Mouse (Mus musculus) cerebellum, adult 2 months (tissue): Measurements from ENCODE around the gene Slc45a1. TPM values are rescaled to one million over a fixed set of nuclear protein-coding genes. Genes with fewer than 3 reads are reported as not detected.
A peak's percentile ranks its signal among the peaks of the same experiment; 100 is the strongest.

Source experiments
- DNase-seq, 2 experiments: peaks; one replicate each; pipeline ENCODE4 v3.0.0; 2021
- H3K27ac ChIP-seq: fragments of 200-500 bp; 2 replicates; pipeline ENCODE4 v1.5.1; 2012; ENCODE audit warnings: low read length, control low read depth, inconsistent platforms; ENCODE audit not compliant: insufficient read depth
- H3K27me3 ChIP-seq: fragments of 200-500 bp; 2 replicates; pipeline ENCODE4 v1.6.1; 2012; ENCODE audit warnings: inconsistent platforms, mild to moderate bottlenecking, low read length, moderate library complexity; ENCODE audit not compliant: control insufficient read depth, insufficient read depth
- H3K4me1 ChIP-seq: fragments of 200-500 bp; 2 replicates; pipeline ENCODE4 v1.6.1; 2011; ENCODE audit warnings: low read length; ENCODE audit not compliant: control insufficient read depth, insufficient read depth
- H3K4me3 ChIP-seq: fragments of 200-500 bp; replicated peaks from 2 replicates; pipeline ENCODE3; 2011; ENCODE audit warnings: mild to moderate bottlenecking, low read depth, low read length, control low read depth; ENCODE audit not compliant: insufficient read depth
- CTCF ChIP-seq: fragments of 200-500 bp; IDR thresholded peaks from 2 replicates; pipeline ENCODE4 v1.5.1; 2011; ENCODE audit warnings: low read depth, mild to moderate bottlenecking, control low read depth, low read length, moderate library complexity, borderline replicate concordance; ENCODE audit not compliant: insufficient read depth
- POLR2A ChIP-seq: fragments of 200-500 bp; IDR thresholded peaks from 2 replicates; pipeline ENCODE4 v1.6.1; 2011; ENCODE audit warnings: low read length, control low read depth, borderline replicate concordance; ENCODE audit not compliant: insufficient read depth
- WGBS: fragments of 180-500 bp; shearing (Covaris S2); methylation state at CpG from one replicate; pipeline ENCODE4 v1.1.7; 2018; 5-methylcytosine and 5-hydroxymethylcytosine counted together
- polyA plus RNA-seq: library from polyadenylated mRNA; depleted of rRNA; stranded (reverse); fragments of >200 nt; gene quantifications from 2 replicates; pipeline ENCODE4 v1.2.3, GENCODE M21; 2012; rRNA removed

Gene Slc45a1
- polyA plus RNA-seq, 1 experiment = 54.9 TPM

DNA sequence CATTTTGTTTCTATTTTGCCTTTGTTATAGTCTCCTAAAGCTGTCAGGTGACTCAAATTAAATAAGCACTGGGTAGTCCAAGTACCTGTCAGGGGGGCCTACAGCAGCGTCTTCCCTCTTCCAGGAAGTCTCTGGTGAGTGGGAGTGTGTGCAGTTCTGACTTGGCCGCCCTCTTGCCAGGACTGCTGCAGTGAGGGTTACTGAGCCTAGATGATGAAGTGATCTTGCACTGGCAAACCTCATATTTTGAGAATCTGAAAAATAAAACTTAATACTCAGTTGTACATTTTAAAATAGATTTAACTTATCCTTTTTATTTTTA lies 63.7 kb downstream of the Slc45a1 start:
- DNase-seq = no peak
- Histone ChIP-seq H3K4me1 (peaks cover 21% of the 10 kb centered on the region), H3K27me3 (no peaks in the 10 kb centered on the region), H3K27ac (no peak overlapping the region), H3K4me3 (no peak overlapping the region)
- TF ChIP-seq POLR2A (no peak), CTCF (no peak)
- 34% methylated on average over 2 of the region's 2 CpGs for WGBS

DNA sequence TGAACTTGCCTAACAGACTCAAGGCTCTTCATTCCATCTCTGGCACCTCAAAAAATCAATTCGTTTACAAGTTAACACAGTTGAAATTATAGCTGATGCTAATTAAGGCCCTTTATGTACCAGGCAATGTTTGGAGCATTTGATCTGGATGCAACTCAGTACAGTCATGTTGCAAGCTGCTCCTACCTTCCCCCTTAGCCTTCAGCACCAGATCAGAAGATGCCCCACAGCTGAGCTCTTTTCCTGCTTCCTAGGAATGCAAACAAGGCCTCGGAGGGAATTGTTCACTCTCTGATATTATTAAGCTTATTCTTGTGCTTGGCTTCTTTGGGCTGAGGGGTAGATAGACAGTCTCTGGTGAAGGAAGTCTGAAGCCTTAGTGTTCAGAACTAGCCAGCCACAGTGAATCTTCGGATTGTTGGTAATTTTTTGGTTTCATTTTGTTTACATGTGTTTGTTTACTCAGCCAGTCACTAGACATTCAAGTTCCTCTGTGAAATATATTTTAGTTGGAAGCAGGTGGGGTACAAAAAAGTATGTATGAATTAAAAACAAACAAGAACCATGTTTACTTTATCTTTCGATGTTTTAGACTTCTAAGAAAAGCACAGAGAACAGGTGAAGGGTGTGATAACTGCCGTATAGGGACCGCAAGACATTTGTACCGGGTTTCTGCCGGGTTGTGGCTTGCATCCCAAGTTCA lies 64.2 kb downstream of the Slc45a1 start:
- TF ChIP-seq CTCF (no peak), POLR2A (no peak)
- Histone ChIP-seq H3K27me3 (no peaks in the 10 kb centered on the region), H3K4me3 (no peak overlapping the region), H3K27ac (no peak overlapping the region), H3K4me1 (peaks cover 24% of the 10 kb centered on the region)
- DNase-seq = no peak
- 62% methylated on average over 8 of the region's 8 CpGs for WGBS

DNA sequence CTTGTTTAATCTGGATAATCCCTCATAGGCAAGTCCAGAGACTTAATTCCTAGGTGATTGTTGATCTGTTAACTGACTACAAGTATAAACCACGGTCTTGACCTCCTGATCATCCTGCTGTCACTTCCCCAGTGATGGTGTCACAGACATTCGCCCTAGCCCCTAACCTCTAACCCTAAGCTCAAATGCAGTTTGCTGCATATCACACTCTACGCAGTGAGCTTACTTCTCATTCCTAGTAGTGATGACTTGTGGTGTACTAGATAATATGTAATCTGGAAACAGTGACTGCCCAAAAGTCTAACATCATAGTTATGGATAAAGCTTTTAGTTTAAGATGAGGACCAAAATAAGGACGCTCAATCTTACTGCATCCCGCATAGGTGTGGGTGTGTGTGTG lies 65.7 kb downstream of the Slc45a1 start:
- WGBS = 91% methylated on average over 5 of the region's 5 CpGs
- no peak for DNase-seq
- Histone ChIP-seq H3K27ac (no peak overlapping the region), H3K4me3 (no peak overlapping the region), H3K27me3 (no peaks in the 10 kb centered on the region), H3K4me1 (peaks cover 21% of the 10 kb centered on the region)
- TF ChIP-seq POLR2A (no peak), CTCF (no peak)

DNA sequence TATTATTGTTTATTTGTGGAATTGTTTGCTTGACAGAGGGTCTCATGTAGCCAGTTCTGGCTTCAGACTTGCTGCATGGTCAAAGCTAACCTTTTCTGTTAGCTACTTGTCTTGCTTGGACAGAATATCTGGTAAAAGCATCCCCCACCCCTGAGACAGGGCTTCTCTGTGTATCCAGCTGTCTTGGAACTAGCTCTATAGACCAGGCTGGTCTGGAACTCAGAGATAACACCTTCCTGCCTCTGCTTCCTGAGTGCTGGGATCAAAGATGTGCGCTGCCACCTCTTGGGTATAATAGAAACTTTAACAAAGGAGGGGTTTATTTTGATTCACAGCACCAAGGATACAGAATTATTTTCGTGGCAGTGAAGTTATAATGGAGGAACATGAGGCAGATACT lies 66.2 kb downstream of the Slc45a1 start:
- WGBS = 97% methylated on average over 2 of the region's 2 CpGs
- Histone ChIP-seq H3K27me3 (no peaks in the 10 kb centered on the region), H3K4me1 (peaks cover 23% of the 10 kb centered on the region), H3K27ac (no peak overlapping the region), H3K4me3 (no peak overlapping the region)
- TF ChIP-seq POLR2A (no peak), CTCF (no peak)
- DNase-seq = no peak

DNA sequence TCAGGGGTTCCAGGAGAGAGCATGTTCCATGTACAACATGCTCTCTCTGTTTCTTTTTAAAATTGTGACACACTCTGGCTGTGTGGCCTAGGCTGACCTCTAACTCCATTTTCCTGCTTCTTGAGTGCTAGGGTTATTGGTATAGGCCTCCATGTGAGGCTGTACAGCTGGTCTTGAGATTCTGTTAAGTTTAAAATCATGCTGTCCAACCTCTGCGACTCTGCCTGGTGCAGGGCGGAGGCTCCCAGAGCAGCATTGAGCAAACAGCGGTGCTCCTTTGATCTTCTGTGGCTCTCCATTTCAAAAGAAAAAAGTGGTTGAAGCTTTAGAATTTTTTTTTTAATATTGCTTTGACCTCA lies 68.2 kb downstream of the Slc45a1 start:
- H3K4me1 ChIP-seq = peaks cover 23% of the 10 kb centered on the region
- no peaks in the 10 kb centered on the region for H3K27me3 ChIP-seq
- WGBS = 57% methylated on average over 3 of the region's 3 CpGs
- DNase-seq = no peak
- H3K4me3 ChIP-seq = no peak overlapping the region
- TF ChIP-seq CTCF (no peak), POLR2A (no peak)
- peak overlapping the region; percentile 74 for H3K27ac ChIP-seq

DNA sequence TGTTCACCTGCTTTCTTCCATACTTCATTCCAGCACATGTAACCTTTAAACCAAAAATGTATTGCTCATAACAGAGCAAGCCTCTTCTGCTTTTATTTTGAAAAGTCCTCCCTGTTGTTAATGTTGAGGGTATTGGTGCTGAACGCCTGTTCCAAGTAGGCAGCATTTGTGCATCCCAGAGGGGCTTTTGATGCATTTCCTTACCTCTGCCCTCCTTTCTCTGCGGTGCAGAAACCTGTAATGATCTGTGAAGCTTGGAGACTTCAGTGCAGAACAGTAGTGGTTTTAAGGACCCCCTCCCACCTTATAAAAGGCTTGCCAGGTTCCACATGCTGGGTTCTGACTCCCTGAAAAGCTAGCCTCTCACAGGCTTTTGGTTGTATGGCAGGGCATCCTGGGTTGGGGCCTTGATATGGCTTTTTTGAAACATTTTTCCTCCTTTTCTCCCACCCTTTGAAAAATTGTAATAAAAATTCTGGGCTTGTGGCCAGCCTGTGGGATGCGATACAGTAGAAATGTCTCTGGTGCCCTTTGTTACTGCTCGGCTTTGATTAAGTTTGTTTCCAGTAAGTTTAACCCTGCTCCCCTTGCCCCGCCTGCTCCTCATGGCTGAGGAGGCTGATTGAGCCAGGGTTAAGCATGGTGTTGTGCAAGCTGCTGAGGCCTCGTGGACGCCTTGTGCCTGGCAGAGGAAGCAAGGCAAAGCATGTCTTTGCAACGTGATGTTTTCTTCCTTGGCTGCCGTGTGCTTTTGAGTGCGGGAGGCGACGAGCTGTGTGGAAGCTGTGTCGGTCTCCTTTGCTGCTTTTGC lies 68.8 kb downstream of the Slc45a1 start:
- DNase-seq = peak; percentile 48 to 58
- WGBS = 6% methylated on average over 13 of the region's 13 CpGs
- no peaks in the 10 kb centered on the region for H3K27me3 ChIP-seq
- H3K4me1 ChIP-seq = peaks cover 21% of the 10 kb centered on the region
- peak overlapping the region; percentile 74 for H3K27ac ChIP-seq
- TF ChIP-seq CTCF = no peak
- no peak for TF ChIP-seq POLR2A
- no peak overlapping the region for H3K4me3 ChIP-seq

DNA sequence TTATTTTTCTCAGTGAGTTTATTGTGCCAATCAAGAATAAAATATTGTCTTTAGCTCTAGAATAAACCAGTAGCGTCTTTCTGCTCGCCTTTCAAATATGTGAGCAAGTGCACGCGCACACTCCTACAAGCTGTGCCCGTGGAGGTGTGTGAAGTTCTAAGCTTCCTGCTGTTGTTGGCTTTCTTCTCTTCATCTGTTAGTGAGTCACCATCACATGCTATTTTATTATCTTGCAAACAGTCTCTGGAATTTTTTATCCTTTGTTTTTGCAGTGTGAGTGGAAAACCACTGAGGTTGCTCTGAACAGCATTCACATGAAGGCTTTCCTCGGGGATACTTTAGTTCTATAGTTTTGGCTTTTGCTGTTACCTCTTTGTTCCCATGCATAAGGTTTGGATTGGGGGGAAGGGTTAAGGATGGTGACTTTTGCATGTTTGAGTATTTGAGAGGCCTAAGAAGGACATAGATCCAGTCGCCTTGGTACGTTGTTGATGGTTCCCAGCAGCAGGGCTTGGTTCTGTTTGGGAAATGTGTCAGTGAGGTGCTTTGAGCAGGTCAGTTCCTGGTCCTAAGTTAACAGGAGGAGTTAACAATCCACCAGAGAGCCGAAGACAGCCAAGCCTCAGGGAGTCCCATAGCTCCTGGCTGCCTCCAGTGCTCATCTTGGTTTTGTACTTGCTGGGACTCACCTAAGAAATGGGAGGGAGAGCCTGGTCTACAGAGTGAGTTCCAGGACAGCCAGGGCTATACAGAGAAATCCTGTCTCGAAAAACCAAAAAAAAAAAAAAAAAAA lies 69.8 kb downstream of the Slc45a1 start:
- H3K4me3 ChIP-seq = no peak overlapping the region
- no peak for TF ChIP-seq CTCF
- TF ChIP-seq POLR2A = no peak
- 29% methylated on average over 10 of the region's 10 CpGs for WGBS
- DNase-seq = peak in 1 of 2 experiments; percentile 49
- H3K27ac ChIP-seq = peak overlapping the region; percentile 26; the same call in 1 of the 2 replicates
- H3K27me3 ChIP-seq = no peaks in the 10 kb centered on the region
- peaks cover 21% of the 10 kb centered on the region for H3K4me1 ChIP-seq

Other genes starting within 250 kb of the Slc45a1 start
- 30.0 and 32.4 TPM in 2 replicates for gene Errfi1, start 201.7 kb upstream of the Slc45a1 start, polyA plus RNA-seq